Mouse (Mus musculus) heart, embryonic 16.5 days (tissue): ENCODE results near the gene Gm11939. TPM values are rescaled to one million over a fixed set of nuclear protein-coding genes. Genes with fewer than 3 reads are reported as not detected.
"Not testable (repeated sequence)": the region's sequence is repeated elsewhere in the genome, so short reads cannot be mapped to it uniquely, and the experiment has no call there.

ENCODE experiments used
- ATAC-seq: fragments of 200-750 bp; cut with Nextera tagmentation; replicated peaks from 2 replicates; pipeline ENCODE4 v1.8.0; 2017; ENCODE audit warnings: moderate number of reproducible peaks; ENCODE audit not compliant: insufficient read depth, low FRiP score; ENCODE audit errors: extremely low read depth
- H3K27ac ChIP-seq: fragments of 300-500 bp; sonication (generic); 2 replicates; pipeline ENCODE4 v1.5.1; 2014; ENCODE audit warnings: mild to moderate bottlenecking, low read length, control low read depth, moderate library complexity
- H3K27me3 ChIP-seq: fragments of 300-500 bp; sonication (generic); 2 replicates; pipeline ENCODE4 v1.6.1; 2014; ENCODE audit warnings: low read length, mixed read lengths; ENCODE audit not compliant: control insufficient read depth, insufficient read depth
- H3K36me3 ChIP-seq: fragments of 300-500 bp; sonication (generic); 2 replicates; pipeline ENCODE4 v1.6.1; 2014; ENCODE audit not compliant: control insufficient read depth, insufficient read depth
- H3K4me1 ChIP-seq: fragments of 300-500 bp; sonication (generic); 2 replicates; pipeline ENCODE4 v1.6.1; 2014; ENCODE audit warnings: low read length, mixed read lengths; ENCODE audit not compliant: control insufficient read depth, insufficient read depth
- H3K4me2 ChIP-seq: fragments of 300-500 bp; sonication (generic); 2 replicates; pipeline ENCODE4 v1.6.1; 2014; ENCODE audit warnings: low read depth, mild to moderate bottlenecking, control low read depth, low read length
- H3K4me3 ChIP-seq: fragments of 300-500 bp; sonication (generic); 2 replicates; pipeline ENCODE4 v1.5.1; 2014; ENCODE audit warnings: mild to moderate bottlenecking, control low read depth, low read length
- H3K9ac ChIP-seq: fragments of 300-500 bp; sonication (generic); 2 replicates; pipeline ENCODE4 v1.6.1; 2014; ENCODE audit warnings: low read length, control low read depth
- H3K9me3 ChIP-seq: fragments of 300-500 bp; sonication (generic); replicated peaks from 2 replicates; pipeline ENCODE4 v1.6.1; 2016; ENCODE audit warnings: low read length; ENCODE audit not compliant: control insufficient read depth
- WGBS: fragments of 180-500 bp; shearing (Covaris S2); extraction: QIAGEN DNeasy Blood & Tissue Kit; methylation state at CpG from one replicate; pipeline ENCODE4 v1.1.7; 2014; 5-methylcytosine and 5-hydroxymethylcytosine counted together
- polyA plus RNA-seq: library from polyadenylated mRNA; unstranded; fragments of >200 nt; fragmentation: Nextera tagmentation; extraction: Ambion mirVana; gene quantifications from 2 replicates; pipeline ENCODE4 v1.2.1, GENCODE M21; 2015

The Gm11939 gene
- not detected in 2 replicates for polyA plus RNA-seq

DNA sequence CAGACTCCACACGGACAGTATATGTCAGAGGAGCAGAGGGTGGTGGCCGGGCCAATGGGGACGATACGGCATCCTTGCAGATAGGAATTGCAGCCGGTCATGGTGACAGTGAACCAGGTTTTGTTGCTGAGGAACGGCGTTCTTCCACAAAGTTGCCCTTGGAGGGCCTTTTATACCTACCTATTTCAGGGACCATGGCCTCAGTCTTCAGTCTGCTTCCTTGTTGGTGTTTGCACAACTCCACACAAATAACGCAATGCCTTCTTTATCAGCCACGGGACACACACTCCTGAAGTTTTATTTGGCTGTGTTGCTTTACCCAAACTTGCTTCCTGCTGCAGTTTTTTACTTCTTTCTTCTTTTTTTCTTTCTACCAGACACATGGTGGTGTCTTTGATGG lies at the start of gene Gm11939:
Gene Gm11939 (minus strand): TSS at position 101 of the 400 bp plus-strand sequence.
- H3K36me3 ChIP-seq = no peaks in the 10 kb centered on the region
- no peak within 1 kb of the TSS for H3K27ac ChIP-seq
- H3K4me1 ChIP-seq = no peaks in the 10 kb centered on the region; the same call in 1 of the 2 replicates
- H3K4me3 ChIP-seq = no peak within 1 kb of the TSS
- H3K9me3 ChIP-seq = no peaks in the 10 kb centered on the region
- 84% methylated on average over 9 of the region's 9 CpGs for WGBS
- no peaks in the 10 kb centered on the region for H3K27me3 ChIP-seq
- no peak within 1 kb of the TSS for H3K9ac ChIP-seq
- no peak within 1 kb of the TSS for H3K4me2 ChIP-seq
- ATAC-seq = no peak

DNA sequence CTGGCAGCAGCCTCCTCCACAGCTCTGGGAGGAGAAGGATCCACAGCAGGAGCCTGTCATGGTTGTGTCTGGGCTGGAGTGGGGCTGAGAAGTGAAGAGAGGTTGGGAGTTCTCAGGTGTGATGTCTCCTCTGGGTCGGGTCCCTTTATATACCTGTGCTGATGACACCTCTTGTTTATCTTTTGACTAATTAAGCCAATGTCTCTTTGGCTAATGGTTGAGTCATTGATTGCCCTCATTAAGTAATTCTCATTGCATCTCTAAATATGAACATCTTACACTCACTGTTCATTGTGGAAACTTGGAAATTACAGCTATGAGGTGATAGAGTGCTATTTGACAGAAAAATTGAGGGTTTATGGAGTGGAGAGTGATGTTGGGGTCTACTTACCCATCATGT lies 43.9 kb upstream of the Gm11939 start, which contains the start of gene Gm11938:
Gene Gm11938 (minus strand): TSS at position 101 of the 400 bp plus-strand sequence.
- not testable (repeated sequence) for H3K4me3 ChIP-seq, H3K27ac ChIP-seq, H3K9me3 ChIP-seq, H3K9ac ChIP-seq, ATAC-seq, H3K4me1 ChIP-seq, H3K36me3 ChIP-seq, H3K4me2 ChIP-seq, H3K27me3 ChIP-seq
- WGBS = 39% methylated on average over 1 of the region's 1 CpGs

- ATAC-seq, H3K9me3 ChIP-seq, H3K27me3 ChIP-seq, H3K4me3 ChIP-seq, H3K27ac ChIP-seq, H3K4me1 ChIP-seq, H3K4me2 ChIP-seq, H3K36me3 ChIP-seq, H3K9ac ChIP-seq: not testable (repeated sequence)
- WGBS = 79% methylated on average over 6 of the region's 6 CpGs
Measured at GRCm38 (mm10) chr11:99597742-99598141, 38.5 kb upstream of the Gm11939 start, which contains the start of gene Krtap9-3. Krtap9-3 (minus strand) TSS chr11:99598105.

DNA sequence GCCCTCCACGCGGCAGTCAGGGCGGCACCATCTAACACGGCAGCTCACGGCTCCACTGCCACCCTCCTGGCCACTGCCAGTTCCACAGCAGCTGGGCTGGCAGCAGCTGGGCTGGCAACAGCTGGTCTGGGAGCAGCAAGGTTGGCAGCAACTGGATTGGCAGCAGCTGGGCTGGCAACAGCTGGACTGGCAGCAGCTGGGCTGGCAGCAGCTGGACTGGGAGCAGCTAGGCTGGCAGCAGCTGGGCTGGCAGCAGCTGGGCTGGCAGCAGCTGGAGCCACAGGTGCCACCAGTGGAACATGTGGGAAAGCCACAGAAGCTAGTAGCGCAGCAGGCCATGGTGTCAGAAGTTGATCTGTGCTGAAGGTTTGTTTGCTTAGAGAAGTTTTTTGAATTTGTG lies 31.7 kb upstream of the Gm11939 start, which contains the start of gene Krtap1-3:
Gene Krtap1-3 (minus strand): TSS at position 359 of the 400 bp plus-strand sequence.
- Histone ChIP-seq H3K4me3 (no peak within 1 kb of the TSS), H3K9ac (no peak within 1 kb of the TSS), H3K36me3 (no peaks in the 10 kb centered on the region), H3K27ac (no peak within 1 kb of the TSS), H3K4me2 (no peak within 1 kb of the TSS), H3K4me1 (no peaks in the 10 kb centered on the region), H3K27me3 (no peaks in the 10 kb centered on the region), H3K9me3 (no peaks in the 10 kb centered on the region)
- WGBS = 79% methylated on average over 6 of the region's 6 CpGs
- no peak for ATAC-seq

- Histone ChIP-seq H3K4me2 (no peak overlapping the region), H3K9ac (no peak overlapping the region), H3K9me3 (no peaks in the 10 kb centered on the region), H3K4me1 (no peaks in the 10 kb centered on the region), H3K27ac (no peak overlapping the region), H3K4me3 (no peak overlapping the region), H3K36me3 (no peaks in the 10 kb centered on the region), H3K27me3 (no peaks in the 10 kb centered on the region)
- no peak for ATAC-seq
- WGBS = 70% methylated on average over 7 of the region's 7 CpGs
Measured at GRCm38 (mm10) chr11:99585096-99585495, 25.8 kb upstream of the Gm11939 start.

- no peaks in the 10 kb centered on the region for H3K36me3 ChIP-seq
- H3K27ac ChIP-seq = no peak within 1 kb of the TSS
- H3K27me3 ChIP-seq = no peaks in the 10 kb centered on the region
- 71% methylated on average over 5 of the region's 5 CpGs for WGBS
- no peak for ATAC-seq
- H3K4me2 ChIP-seq = no peak within 1 kb of the TSS
- no peak within 1 kb of the TSS for H3K9ac ChIP-seq
- H3K4me3 ChIP-seq = no peak within 1 kb of the TSS
- H3K4me1 ChIP-seq = no peaks in the 10 kb centered on the region
- H3K9me3 ChIP-seq = no peaks in the 10 kb centered on the region
Measured at GRCm38 (mm10) chr11:99583245-99583704, 24.0 kb upstream of the Gm11939 start, which contains the start of gene Krtap1-4. Krtap1-4 (minus strand) TSS chr11:99583654.

GRCm38 (mm10) chr11:99581564-99581963 lies 22.3 kb upstream of the Gm11939 start:
- no peak overlapping the region for H3K27ac ChIP-seq
- H3K27me3 ChIP-seq = no peaks in the 10 kb centered on the region
- H3K4me2 ChIP-seq = no peak overlapping the region
- H3K4me3 ChIP-seq = no peak overlapping the region
- H3K36me3 ChIP-seq = no peaks in the 10 kb centered on the region
- no peaks in the 10 kb centered on the region for H3K9me3 ChIP-seq
- no peak overlapping the region for H3K9ac ChIP-seq
- 69% methylated on average over 6 of the region's 6 CpGs for WGBS
- no peak for ATAC-seq
- H3K4me1 ChIP-seq = no peaks in the 10 kb centered on the region

GRCm38 (mm10) chr11:99581051-99581450 lies 21.8 kb upstream of the Gm11939 start:
- no peaks in the 10 kb centered on the region for H3K4me1 ChIP-seq
- no peaks in the 10 kb centered on the region for H3K36me3 ChIP-seq
- no peak overlapping the region for H3K9ac ChIP-seq
- no peak overlapping the region for H3K4me3 ChIP-seq
- H3K27me3 ChIP-seq = no peaks in the 10 kb centered on the region
- H3K27ac ChIP-seq = no peak overlapping the region
- ATAC-seq = no peak
- 85% methylated on average over 5 of the region's 5 CpGs for whole genome bisulfite sequencing
- no peak overlapping the region for H3K4me2 ChIP-seq
- H3K9me3 ChIP-seq = no peaks in the 10 kb centered on the region

DNA sequence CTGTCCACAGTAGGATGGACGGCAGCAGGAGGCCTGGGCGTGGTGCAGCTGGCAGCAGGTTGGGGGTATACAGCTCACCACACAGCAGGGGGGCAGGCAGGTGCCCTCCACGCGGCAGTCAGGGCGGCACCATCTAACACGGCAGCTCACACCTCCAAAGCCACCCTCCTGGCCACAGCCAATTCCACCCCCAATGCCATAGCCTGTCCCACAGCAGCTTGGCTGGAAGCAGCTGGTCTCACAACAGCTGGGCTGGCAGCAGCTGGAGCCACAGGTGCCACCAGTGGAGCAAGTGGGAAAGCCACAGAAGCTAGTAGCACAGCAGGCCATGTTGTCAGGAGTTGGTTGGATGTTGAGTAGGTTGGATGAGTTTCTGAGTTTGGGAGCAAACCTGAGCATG lies 21.4 kb upstream of the Gm11939 start, which contains the start of gene Krtap1-5:
Gene Krtap1-5 (minus strand): TSS at position 381 of the 400 bp plus-strand sequence.
- no peaks in the 10 kb centered on the region for H3K4me1 ChIP-seq
- no peaks in the 10 kb centered on the region for H3K9me3 ChIP-seq
- H3K27ac ChIP-seq = no peak within 1 kb of the TSS
- WGBS = 77% methylated on average over 6 of the region's 6 CpGs
- no peak within 1 kb of the TSS for H3K9ac ChIP-seq
- no peak within 1 kb of the TSS for H3K4me3 ChIP-seq
- no peak within 1 kb of the TSS for H3K4me2 ChIP-seq
- ATAC-seq = no peak
- no peaks in the 10 kb centered on the region for H3K27me3 ChIP-seq
- no peaks in the 10 kb centered on the region for H3K36me3 ChIP-seq
